Mouse (Mus musculus): ENCODE data around the gene Gtf3c2.
A peak's percentile ranks its signal among the peaks of the same experiment; 100 is the strongest.

Gene Gtf3c2

GRCm38 (mm10) chr5:31138241-31138967, 41.5 kb downstream of the Gtf3c2 start, which contains the start of gene Ucn:
Gene Ucn, minus strand, starts transcription at chr5:31138829.
- no peak for DNase-seq

- DNase-seq: no peak
Measured at GRCm38 (mm10) chr5:31137658-31138057, 42.3 kb downstream of the Gtf3c2 start.

- DNase-seq: no peak
Measured at GRCm38 (mm10) chr5:31136730-31137424, 43.1 kb downstream of the Gtf3c2 start.

- no peak for DNase-seq
Measured at GRCm38 (mm10) chr5:31126050-31126449, 53.9 kb downstream of the Gtf3c2 start.

- DNase-seq: no peak
Measured at GRCm38 (mm10) chr5:31123481-31123880, 56.5 kb downstream of the Gtf3c2 start.

- no peak for DNase-seq
Measured at GRCm38 (mm10) chr5:31121111-31121510, 58.8 kb downstream of the Gtf3c2 start.

GRCm38 (mm10) chr5:31116912-31117311, 63.0 kb downstream of the Gtf3c2 start:
- DNase-seq: no peak

- no peak for DNase-seq
Measured at GRCm38 (mm10) chr5:31116354-31116753, 63.6 kb downstream of the Gtf3c2 start, which contains the start of gene Trim54. Gene Trim54, plus strand, starts transcription at chr5:31116712.

- DNase-seq: peak; percentile 26
Measured at GRCm38 (mm10) chr5:31110781-31111180, 69.2 kb downstream of the Gtf3c2 start.

GRCm38 (mm10) chr5:31108000-31108490, 71.9 kb downstream of the Gtf3c2 start, which contains the start of gene Slc30a3:
Gene Slc30a3, minus strand, starts transcription at chr5:31108237.
- no peak for DNase-seq
